Mouse (Mus musculus) MEL (cell line): ENCODE measurements around the gene Scnn1a. TPM values are rescaled to one million over a fixed set of nuclear protein-coding genes. Genes with fewer than 3 reads are reported as not detected.

Source experiments
- DNase-seq: peaks from one replicate; pipeline ENCODE4 v3.0.0; 2011; ENCODE audit warnings: low read depth, low spot score
- H3K27ac ChIP-seq: 2 replicates; pipeline ENCODE4 v1.5.1; 2012; ENCODE audit warnings: low read depth, mild to moderate bottlenecking, control low read depth, low read length, moderate library complexity; ENCODE audit not compliant: control insufficient read depth
- H3K27me3 ChIP-seq, 2 experiments: fragments of 150-350 bp in 1 of 2; sonication (generic) in 1 of 2; 2 replicates each; pipeline ENCODE4 v1.6.1; 2012; ENCODE audit warnings: low read length in 2 of 2, mild to moderate bottlenecking in 2 of 2, improper control_type of control experiment in 1 of 2, moderate library complexity in 1 of 2; ENCODE audit not compliant: insufficient read depth in 2 of 2, control insufficient read depth in 1 of 2
- H3K36me3 ChIP-seq, 2 experiments: 2 replicates each; pipeline ENCODE4 v1.6.1; 2012 to 2014; ENCODE audit warnings: low read length in 2 of 2, improper control_type of control experiment in 1 of 2, inconsistent platforms in 1 of 2, mild to moderate bottlenecking in 1 of 2; ENCODE audit not compliant: insufficient read depth in 2 of 2, control insufficient read depth in 1 of 2
- H3K4me1 ChIP-seq, 2 experiments: fragments of 150-350 bp in 1 of 2; sonication (generic) in 1 of 2; 2 replicates each; pipeline ENCODE4 v1.6.1; 2012; ENCODE audit warnings: low read length in 2 of 2, improper control_type of control experiment in 1 of 2, mild to moderate bottlenecking in 1 of 2; ENCODE audit not compliant: insufficient read depth in 2 of 2, control insufficient read depth in 1 of 2
- H3K4me3 ChIP-seq, 2 experiments: fragments of 150-350 bp in 1 of 2; sonication (generic) in 1 of 2; 2 replicates each; pipeline ENCODE4 v1.5.1; 2012; ENCODE audit warnings: low read depth in 2 of 2, low read length in 2 of 2, mild to moderate bottlenecking in 2 of 2, moderate library complexity in 2 of 2, control low read depth in 1 of 2, improper control_type of control experiment in 1 of 2; ENCODE audit not compliant: control insufficient read depth in 1 of 2, insufficient read depth in 1 of 2
- H3K79me2 ChIP-seq: 2 replicates; pipeline ENCODE4 v1.6.1; 2012; ENCODE audit warnings: mild to moderate bottlenecking, low read length, moderate library complexity; ENCODE audit not compliant: control insufficient read depth, poor library complexity, insufficient read depth
- H3K9ac ChIP-seq: 2 replicates; pipeline ENCODE4 v1.6.1; 2012; ENCODE audit warnings: low read depth, mild to moderate bottlenecking, control low read depth, low read length, moderate library complexity; ENCODE audit not compliant: control insufficient read depth, poor library complexity, severe bottlenecking
- H3K9me3 ChIP-seq: fragments of 150-350 bp; sonication (generic); replicated peaks from 2 replicates; pipeline ENCODE4 v1.6.1; 2012; ENCODE audit warnings: mild to moderate bottlenecking, low read length, improper control_type of control experiment, moderate library complexity; ENCODE audit not compliant: insufficient read depth
- CHD2 ChIP-seq: IDR thresholded peaks from 2 replicates; pipeline ENCODE4 v1.6.1; 2011; ENCODE audit warnings: low read length, improper control_type of control experiment
- CTCF ChIP-seq, 3 experiments: IDR thresholded peaks in 2 of 3; conservative IDR thresholded peaks in 1 of 3; 2 replicates each; pipeline ENCODE4 v1.5.1; 2011 to 2012; ENCODE audit warnings: low read length in 3 of 3, low read depth in 2 of 3, mild to moderate bottlenecking in 2 of 3, improper control_type of control experiment in 1 of 3, inconsistent platforms in 1 of 3, mixed read lengths in 1 of 3, moderate library complexity in 1 of 3; ENCODE audit not compliant: control insufficient read depth in 1 of 3, insufficient read depth in 1 of 3, poor library complexity in 1 of 3, severe bottlenecking in 1 of 3
- E2F4 ChIP-seq: IDR thresholded peaks from 2 replicates; pipeline ENCODE4 v1.6.1; 2011; ENCODE audit warnings: low read depth, low read length, improper control_type of control experiment, borderline replicate concordance
- ELF1 ChIP-seq: IDR thresholded peaks from 2 replicates; pipeline ENCODE4 v1.6.1; 2014; ENCODE audit warnings: low read depth, mild to moderate bottlenecking, inconsistent platforms, low read length, improper control_type of control experiment, moderate library complexity
- EP300 ChIP-seq, 2 experiments: IDR thresholded peaks; 2 replicates each; pipeline ENCODE4 v1.6.1; 2011; ENCODE audit warnings: improper control_type of control experiment in 2 of 2, low read length in 2 of 2, low read depth in 1 of 2, mild to moderate bottlenecking in 1 of 2
- ETS1 ChIP-seq: IDR thresholded peaks from 2 replicates; pipeline ENCODE4 v1.6.1; 2012; ENCODE audit warnings: low read depth, mild to moderate bottlenecking, inconsistent platforms, low read length, improper control_type of control experiment, moderate library complexity
- GABPA ChIP-seq: IDR thresholded peaks from 2 replicates; pipeline ENCODE4 v1.6.1; 2012; ENCODE audit warnings: low read depth, mild to moderate bottlenecking, inconsistent platforms, low read length, improper control_type of control experiment, moderate library complexity
- GATA1 ChIP-seq: IDR thresholded peaks from 2 replicates; pipeline ENCODE4 v1.6.1; 2011; ENCODE audit warnings: low read depth, low read length, improper control_type of control experiment
- HCFC1 ChIP-seq: IDR thresholded peaks from 2 replicates; pipeline ENCODE4 v1.6.1; 2012; ENCODE audit warnings: low read depth, mild to moderate bottlenecking, inconsistent platforms, low read length, improper control_type of control experiment, moderate library complexity
- JUND ChIP-seq: IDR thresholded peaks from 2 replicates; pipeline ENCODE4 v1.6.1; 2011; ENCODE audit warnings: low read depth, mild to moderate bottlenecking, improper control_type of control experiment, low read length
- MAFK ChIP-seq: IDR thresholded peaks from 2 replicates; pipeline ENCODE4 v1.6.1; 2011; ENCODE audit warnings: low read depth, mild to moderate bottlenecking, low read length, improper control_type of control experiment, borderline replicate concordance
- MAX ChIP-seq: IDR thresholded peaks from 2 replicates; pipeline ENCODE4 v1.6.1; 2011; ENCODE audit warnings: low read length, improper control_type of control experiment
- MAZ ChIP-seq: IDR thresholded peaks from 2 replicates; pipeline ENCODE4 v1.6.1; 2012; ENCODE audit warnings: low read depth, mild to moderate bottlenecking, inconsistent platforms, low read length, improper control_type of control experiment
- MEF2A ChIP-seq: IDR thresholded peaks from 2 replicates; pipeline ENCODE4 v1.6.1; 2014; ENCODE audit warnings: low read depth, mild to moderate bottlenecking, inconsistent platforms, low read length, improper control_type of control experiment; ENCODE audit not compliant: poor library complexity, insufficient replicate concordance, severe bottlenecking; ENCODE audit errors: extremely low read depth
- MYB ChIP-seq: IDR thresholded peaks from 2 replicates; pipeline ENCODE4 v1.6.1; 2011; ENCODE audit warnings: mild to moderate bottlenecking, low read depth, low read length, improper control_type of control experiment
- MYC ChIP-seq: IDR thresholded peaks from 2 replicates; pipeline ENCODE4 v1.6.1; 2011; ENCODE audit warnings: low read depth, mild to moderate bottlenecking, low read length, improper control_type of control experiment, moderate library complexity
- NRF1 ChIP-seq: IDR thresholded peaks from 2 replicates; pipeline ENCODE4 v1.6.1; 2014; ENCODE audit warnings: low read depth, mild to moderate bottlenecking, inconsistent platforms, low read length, improper control_type of control experiment, moderate library complexity; ENCODE audit not compliant: poor library complexity, insufficient read depth, severe bottlenecking
- POLR2AphosphoS2 ChIP-seq: IDR thresholded peaks from 2 replicates; pipeline ENCODE4 v1.6.1; 2011; ENCODE audit warnings: low read length, improper control_type of control experiment
- RAD21 ChIP-seq: IDR thresholded peaks from 2 replicates; pipeline ENCODE4 v1.6.1; 2011; ENCODE audit warnings: mild to moderate bottlenecking, low read depth, low read length, improper control_type of control experiment
- RCOR1 ChIP-seq: IDR thresholded peaks from 2 replicates; pipeline ENCODE4 v1.6.1; 2012; ENCODE audit warnings: low read depth, mild to moderate bottlenecking, inconsistent platforms, low read length, improper control_type of control experiment
- SIN3A ChIP-seq: IDR thresholded peaks from 2 replicates; pipeline ENCODE4 v1.6.1; 2012; ENCODE audit warnings: low read length, improper control_type of control experiment, inconsistent platforms
- TCF12 ChIP-seq: IDR thresholded peaks from 2 replicates; pipeline ENCODE4 v1.6.1; 2014; ENCODE audit warnings: low read depth, mild to moderate bottlenecking, inconsistent platforms, low read length, improper control_type of control experiment, moderate library complexity
- UBTF ChIP-seq: IDR thresholded peaks from 2 replicates; pipeline ENCODE4 v1.6.1; 2012; ENCODE audit warnings: low read depth, mild to moderate bottlenecking, inconsistent platforms, low read length, improper control_type of control experiment, moderate library complexity, borderline replicate concordance; ENCODE audit not compliant: insufficient read depth
- USF1 ChIP-seq: IDR thresholded peaks from 2 replicates; pipeline ENCODE4 v1.6.1; 2014; ENCODE audit warnings: low read depth, mild to moderate bottlenecking, inconsistent platforms, low read length, improper control_type of control experiment, moderate library complexity
- USF2 ChIP-seq, 2 experiments: IDR thresholded peaks; 2 replicates each; pipeline ENCODE4 v1.6.1; 2011 to 2012; ENCODE audit warnings: improper control_type of control experiment in 2 of 2, low read length in 2 of 2, borderline replicate concordance in 1 of 2, inconsistent platforms in 1 of 2, low read depth in 1 of 2, mild to moderate bottlenecking in 1 of 2; ENCODE audit not compliant: insufficient read depth in 1 of 2
- ZKSCAN1 ChIP-seq: IDR thresholded peaks from 2 replicates; pipeline ENCODE4 v1.6.1; 2012; ENCODE audit warnings: low read depth, mild to moderate bottlenecking, inconsistent platforms, low read length, improper control_type of control experiment, moderate library complexity
- ZNF384 ChIP-seq: IDR thresholded peaks from 2 replicates; pipeline ENCODE4 v1.6.1; 2012; ENCODE audit warnings: low read depth, mild to moderate bottlenecking, inconsistent platforms, low read length, improper control_type of control experiment
- polyA plus RNA-seq, 2 experiments: library from polyadenylated mRNA; stranded (reverse) in 1 of 2; unstranded in 1 of 2; fragments of >175 nt in 1 of 2; fragments of >200 nt in 1 of 2; gene quantifications; 2 replicates each; pipeline versions ENCODE4 v1.2.1 to v1.2.4; 2012; ENCODE audit warnings: low replicate concordance in 2 of 2, low read depth in 1 of 2; ENCODE audit not compliant: insufficient read length in 2 of 2, insufficient read depth in 1 of 2, missing spikeins in 1 of 2
- total RNA-seq: library from RNA; depleted of rRNA; stranded (reverse); fragments of 300-350 nt; gene quantifications from 2 replicates; pipeline ENCODE4 v1.2.3, GENCODE M21; 2012

The Scnn1a gene
- total and polyA plus RNA-seq, 3 experiments, result 0.50 TPM; not detected in 2

- no peak overlapping the region for H3K4me3 ChIP-seq
- H3K4me1 ChIP-seq, result peaks cover 7 to 19% of the 10 kb centered on the region in 2 experiments
- no peak for DNase-seq
- H3K27me3 ChIP-seq, result peaks cover 0 to 2% of the 10 kb centered on the region in 2 experiments; a peak in 2 of 4 replicates
- H3K9ac ChIP-seq, result no peak overlapping the region
- no peak overlapping the region for H3K27ac ChIP-seq
- peaks cover 0 to 8% of the 10 kb centered on the region in 2 experiments; a peak in 2 of 4 replicates for H3K36me3 ChIP-seq
- no peak for TF ChIP-seq ZKSCAN1
- no peak for TF ChIP-seq RCOR1
- TF ChIP-seq POLR2AphosphoS2, result no peak
- TF ChIP-seq ELF1, result no peak
- no peak for TF ChIP-seq CTCF (IDR thresholded peaks at IDR 0.05 in 2 of 3, conservative IDR thresholded peaks at IDR 0.05 in 1 of 3; ENCODE audit: control insufficient read depth in 1 of 3, insufficient read depth in 1 of 3, low read depth in 2 of 3, low read length in 3 of 3, poor library complexity in 1 of 3, severe bottlenecking in 1 of 3)
- TF ChIP-seq NRF1, result no peak
- no peak for TF ChIP-seq TCF12
- TF ChIP-seq ETS1, result no peak
- TF ChIP-seq HCFC1, result no peak
- TF ChIP-seq EP300 (IDR thresholded peaks at IDR 0.05; ENCODE audit: low read depth in 1 of 2, low read length in 2 of 2), result no peak
- no peak for TF ChIP-seq GABPA
- TF ChIP-seq MEF2A, result no peak
- TF ChIP-seq MAFK, result no peak
- no peak for TF ChIP-seq ZNF384
- TF ChIP-seq SIN3A, result no peak
- no peak for TF ChIP-seq MYB
- no peak for TF ChIP-seq MAX
- TF ChIP-seq GATA1, result no peak
- no peak for TF ChIP-seq JUND
- no peak for TF ChIP-seq USF1
- H3K9me3 ChIP-seq, result no peaks in the 10 kb centered on the region
- H3K79me2 ChIP-seq, result no peaks in the 10 kb centered on the region; the same call in 1 of the 2 replicates
Observed at GRCm38 (mm10) chr6:125344084-125344483, 23.6 kb downstream of the Scnn1a start.

- DNase-seq, result no peak
- Histone ChIP-seq H3K4me3 (no peak overlapping the region), H3K27ac (no peak overlapping the region), H3K4me1 (peaks cover 7 to 19% of the 10 kb centered on the region in 2 experiments), H3K79me2 (peaks cover 3% of the 10 kb centered on the region), H3K27me3 (peaks cover 0 to 2% of the 10 kb centered on the region in 2 experiments; a peak in 2 of 4 replicates), H3K9me3 (no peaks in the 10 kb centered on the region), H3K36me3 (peaks cover 0 to 8% of the 10 kb centered on the region in 2 experiments; a peak in 2 of 4 replicates), H3K9ac (no peak overlapping the region)
- TF ChIP-seq E2F4 (no peak), RAD21 (no peak), UBTF (no peak), NRF1 (no peak), ZKSCAN1 (no peak), MAZ (no peak), MAFK (no peak), MYC (no peak), HCFC1 (no peak), CHD2 (no peak), USF2 (IDR thresholded peaks at IDR 0.05; ENCODE audit: borderline replicate concordance in 1 of 2, insufficient read depth in 1 of 2, low read depth in 1 of 2, low read length in 2 of 2) (no peak)
Observed at GRCm38 (mm10) chr6:125344866-125345265, 24.4 kb downstream of the Scnn1a start.
